Mouse (Mus musculus) ES-Bruce4 (cell line): ENCODE data around the gene Cdc42. TPM values are rescaled to one million over a fixed set of nuclear protein-coding genes. Genes with fewer than 3 reads are reported as not detected.

Experiments used
- H3K27ac ChIP-seq: 2 replicates; pipeline ENCODE4 v1.5.1; 2012; ENCODE audit warnings: low read length, inconsistent platforms; ENCODE audit not compliant: insufficient read depth
- H3K27me3 ChIP-seq: 2 replicates; pipeline ENCODE4 v1.6.1; 2012; ENCODE audit warnings: mild to moderate bottlenecking, low read length, inconsistent platforms; ENCODE audit not compliant: control insufficient read depth, poor library complexity, insufficient read depth, severe bottlenecking
- H3K36me3 ChIP-seq: 2 replicates; pipeline ENCODE4 v1.6.1; 2012; ENCODE audit warnings: inconsistent platforms, mild to moderate bottlenecking, low read length, moderate library complexity; ENCODE audit not compliant: control insufficient read depth, poor library complexity, insufficient read depth, severe bottlenecking
- H3K4me1 ChIP-seq: one replicate; pipeline ENCODE4 v1.8.1; 2011; ENCODE audit warnings: low read length; ENCODE audit not compliant: control insufficient read depth, insufficient read depth
- H3K4me3 ChIP-seq: 2 replicates; pipeline ENCODE4 v1.5.1; 2011; ENCODE audit warnings: low read depth, mild to moderate bottlenecking, low read length
- H3K9ac ChIP-seq: 2 replicates; pipeline ENCODE4 v1.6.1; 2012; ENCODE audit warnings: low read depth, mild to moderate bottlenecking, inconsistent platforms; ENCODE audit not compliant: poor library complexity, severe bottlenecking
- H3K9me3 ChIP-seq: replicated peaks from 2 replicates; pipeline ENCODE4 v1.6.1; 2012; ENCODE audit warnings: mild to moderate bottlenecking, low read length, inconsistent platforms; ENCODE audit not compliant: control insufficient read depth, poor library complexity, insufficient read depth, severe bottlenecking
- CTCF ChIP-seq: IDR thresholded peaks from one replicate; pipeline ENCODE4 v1.8.1; 2011; ENCODE audit warnings: low read depth, low read length
- EP300 ChIP-seq: IDR thresholded peaks from 2 replicates; pipeline ENCODE4 v1.6.1; 2011; ENCODE audit warnings: low read depth, low read length; ENCODE audit not compliant: insufficient read depth
- POLR2A ChIP-seq: IDR thresholded peaks from one replicate; pipeline ENCODE4 v1.8.1; 2011; ENCODE audit warnings: low read length; ENCODE audit not compliant: insufficient read depth
- polyA plus RNA-seq: library from polyadenylated mRNA; stranded (reverse); fragments of >200 nt; gene quantifications from 2 replicates; pipeline ENCODE4 v1.2.4, GENCODE M21; 2011; ENCODE audit warnings: low read depth; ENCODE audit not compliant: missing spikeins, insufficient read depth, insufficient read length

Gene Cdc42
- polyA plus RNA-seq, 1 experiment = 476 TPM

- no peaks in the 10 kb centered on the region for H3K9me3 ChIP-seq
Observed at GRCm38 (mm10) chr4:137271856-137272255, 85.7 kb downstream of the Cdc42 start.

More at GRCm38 (mm10) chr4:137271856-137272255, 85.7 kb downstream of the Cdc42 start:
- Histone ChIP-seq H3K9ac (no peak overlapping the region), H3K27ac (no peak overlapping the region), H3K36me3 (no peaks in the 10 kb centered on the region), H3K4me3 (no peak overlapping the region), H3K27me3 (peaks cover 2% of the 10 kb centered on the region; the same call in 1 of the 2 replicates), H3K4me1 (no peaks in the 10 kb centered on the region)
- TF ChIP-seq CTCF (no peak), POLR2A (no peak), EP300 (no peak)

Other genes with a start within 250 kb of the Cdc42 start
- gene Wnt4, start 80.2 kb downstream of the Cdc42 start, polyA plus RNA-seq = 4.1 and 4.3 TPM in 2 replicates
- gene Cela3a, start 52.1 kb upstream of the Cdc42 start, polyA plus RNA-seq = not detected in 2 replicates
- gene Cela3b, start 72.8 kb upstream of the Cdc42 start, polyA plus RNA-seq = not detected in 2 replicates
- gene 1700013G24Rik, start 95.6 kb upstream of the Cdc42 start, polyA plus RNA-seq = not detected in 2 replicates
- 147 and 184 TPM in 2 replicates for gene Hspg2, start 111.0 kb upstream of the Cdc42 start, polyA plus RNA-seq
- gene Ldlrad2, start 216.8 kb upstream of the Cdc42 start, polyA plus RNA-seq = not detected in 2 replicates
- 401 and 412 TPM in 2 replicates for gene Usp48, start 236.0 kb upstream of the Cdc42 start, polyA plus RNA-seq